Mouse (Mus musculus) left cerebral cortex, postnatal 4 days (tissue): ENCODE measurements around the gene Retsat. TPM values are rescaled to one million over a fixed set of nuclear protein-coding genes. Genes with fewer than 3 reads are reported as not detected.

Experiments
- DNase-seq: peaks from one replicate; pipeline ENCODE4 v3.0.0-alpha.2; 2022
- intact Hi-C: fragments of 180-260 bp; cut with DNase I; formaldehyde crosslinking; loops from one replicate; pipeline ENCODE4 v1.15.1; 2025
- total RNA-seq, 2 experiments: library from RNA; stranded (reverse); gene quantifications; 2 replicates each; pipeline ENCODE4 v1.2.3; 2021

Gene Retsat
- 10 to 100 TPM; 16.3 to 20.3 TPM for total RNA-seq

DNA sequence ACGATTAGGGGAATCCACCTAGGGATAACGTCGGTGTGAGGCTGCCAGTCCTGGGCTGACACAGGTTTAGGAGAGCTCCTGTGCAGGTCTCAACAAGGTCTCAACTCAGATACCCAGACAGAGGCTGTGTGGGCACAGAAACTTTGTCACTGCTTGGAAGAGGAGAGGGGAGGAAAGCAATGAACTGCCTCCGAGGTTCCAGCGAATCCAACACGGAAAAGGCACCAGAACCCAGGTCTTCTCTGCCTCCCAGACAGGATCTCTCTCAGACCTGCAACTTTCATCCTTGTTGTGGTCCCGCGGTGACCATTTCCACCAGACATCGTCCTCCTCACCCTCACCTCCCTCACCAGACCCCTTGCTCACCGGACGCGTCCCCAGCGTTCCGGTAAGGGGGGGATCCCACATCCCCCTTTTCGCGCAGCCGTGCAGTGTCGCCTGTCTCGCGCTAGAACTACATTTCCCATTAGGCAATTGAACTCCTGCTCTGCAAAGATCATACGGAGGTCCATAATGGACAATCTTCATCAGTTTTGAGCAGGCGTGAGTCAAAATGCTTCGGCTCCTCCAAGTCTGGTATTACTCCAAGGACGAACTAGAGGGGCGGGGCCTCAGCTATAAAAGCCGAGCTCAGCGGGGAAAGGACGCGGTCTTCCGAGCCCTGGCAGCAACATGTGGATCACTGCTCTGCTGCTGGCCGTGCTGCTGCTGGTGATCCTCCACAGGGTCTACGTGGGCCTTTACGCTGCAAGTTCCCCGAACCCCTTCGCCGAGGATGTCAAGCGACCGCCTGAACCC is at the start of gene Retsat, which contains the start of gene Elmod3:
TSS of gene Retsat (plus strand) at position 520 of the 798 bp plus-strand sequence.
TSS of gene Elmod3 (minus strand) at position 458 of the 798 bp plus-strand sequence.
- intact Hi-C loops = no loop called here
- peak; percentile 88 for DNase-seq

DNA sequence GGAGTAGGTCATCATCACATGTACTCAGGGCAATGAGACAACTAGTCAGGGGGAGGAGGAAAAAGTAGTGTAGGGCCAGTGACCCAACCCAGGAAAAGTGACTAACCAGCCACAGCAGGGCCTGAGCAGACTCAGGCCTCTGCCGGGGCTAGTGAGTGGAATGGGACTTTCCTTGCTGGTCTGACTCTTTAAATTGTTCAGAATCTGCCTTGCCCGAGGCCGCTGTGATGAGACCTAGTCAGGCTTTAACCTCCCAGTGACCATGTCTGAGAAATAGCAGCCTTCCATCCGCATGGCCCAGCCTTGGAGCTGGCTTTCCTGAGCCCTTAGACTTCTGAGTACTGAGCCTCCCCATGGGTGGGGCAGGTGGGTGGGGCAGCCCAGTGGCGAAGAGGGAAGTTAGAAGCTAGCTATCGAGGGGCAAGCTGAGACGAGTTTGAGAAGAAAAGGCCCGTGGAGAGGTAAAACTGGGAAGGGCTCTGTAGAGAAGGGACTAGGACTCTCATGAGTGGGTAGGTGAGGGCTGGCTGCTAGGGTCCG is 49.2 kb upstream of the Retsat start:
- DNase-seq = no peak
- intact Hi-C loops = no loop called here

DNA sequence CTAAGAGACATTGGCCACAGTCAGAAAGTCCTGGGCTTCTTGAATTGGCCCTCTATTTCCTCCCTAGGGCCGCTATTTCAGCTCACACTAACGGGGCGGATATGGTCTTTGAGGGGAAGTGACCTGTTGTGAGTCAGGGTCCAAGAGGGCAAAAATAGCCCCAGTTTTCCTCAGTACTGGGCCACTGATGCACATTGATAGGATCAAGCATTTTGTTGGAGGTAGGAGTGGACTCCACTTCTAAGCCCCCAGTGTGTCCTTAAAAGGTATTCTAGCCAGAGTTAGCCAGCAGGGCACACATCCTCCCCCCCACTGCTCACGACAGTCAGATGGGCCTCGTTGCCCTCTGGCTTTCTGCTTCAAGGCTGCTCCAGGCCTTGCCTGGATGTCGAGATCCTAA is 48.2 kb upstream of the Retsat start:
- DNase-seq = no peak
- intact Hi-C loops = no loop called here

DNA sequence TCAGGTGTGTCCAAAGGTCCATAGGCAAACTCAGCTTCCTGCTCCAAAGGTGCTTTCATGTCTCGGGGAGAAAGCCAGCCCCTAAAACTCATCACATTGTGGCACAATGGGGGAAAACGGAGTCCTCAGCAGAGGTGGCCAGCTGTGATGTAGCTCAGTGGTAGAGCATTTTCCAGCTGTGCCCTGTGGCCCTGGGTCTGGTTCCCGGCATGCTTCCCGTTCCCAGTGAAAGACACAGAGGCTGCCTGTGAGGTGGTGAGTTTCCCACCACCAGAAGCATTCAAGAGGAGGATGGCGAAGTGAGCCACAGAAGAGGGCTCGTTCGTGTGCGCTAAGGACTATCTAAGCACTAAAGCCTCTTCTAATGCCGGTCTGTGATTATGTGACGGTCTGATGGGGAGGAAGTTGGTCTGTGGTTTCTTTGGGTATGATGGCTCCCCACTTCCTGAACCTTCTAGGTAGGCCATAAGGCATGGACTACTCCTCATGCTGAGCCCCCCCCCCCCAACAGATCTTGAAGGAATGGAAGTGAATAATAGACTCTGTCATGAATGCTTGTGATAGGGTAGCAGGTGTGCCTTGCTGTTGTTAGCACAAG is 47.7 kb upstream of the Retsat start:
- DNase-seq = no peak
- intact Hi-C loops = no loop called here

- intact Hi-C loops = no loop called here
- peak; percentile 39 for DNase-seq
These were observed 45.9 kb upstream of the Retsat start for GRCm38 (mm10) chr6:72552171-72553078.

DNA sequence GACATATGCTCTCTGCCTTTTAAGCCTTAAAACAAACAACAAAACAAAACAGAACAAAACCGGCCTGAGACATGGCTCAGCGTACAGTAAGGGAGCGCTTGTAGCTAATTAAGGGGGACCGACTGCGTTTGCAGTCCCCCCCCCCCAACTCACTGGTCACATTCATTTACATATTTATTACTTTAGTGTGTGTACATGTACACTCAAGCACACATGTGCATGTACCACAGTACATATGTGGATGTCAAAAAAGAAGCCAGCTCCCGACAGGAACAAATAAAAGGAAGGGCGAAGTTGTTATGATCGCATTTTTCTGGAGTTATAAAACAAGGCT is 45.2 kb upstream of the Retsat start:
- no peak for DNase-seq
- intact Hi-C loops = no loop called here

DNA sequence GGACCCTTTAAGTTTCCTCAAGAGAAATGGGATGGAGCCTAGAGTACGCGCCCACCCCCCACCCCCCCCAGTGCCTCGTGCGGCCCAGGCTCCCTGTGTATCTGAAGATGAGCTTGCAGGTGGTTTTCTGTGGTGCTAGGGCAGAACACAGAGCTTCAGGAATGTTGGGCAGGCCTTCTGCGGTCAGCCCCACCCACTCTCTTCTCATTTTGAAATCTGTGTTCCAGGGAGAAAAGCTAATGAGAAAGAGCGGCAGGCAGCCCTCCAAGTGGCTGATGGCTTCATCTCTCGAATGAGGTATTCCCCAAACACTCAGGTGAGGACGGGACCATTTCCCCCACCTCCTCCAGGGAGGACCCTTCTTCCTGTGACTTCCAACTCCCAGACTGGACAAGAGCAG is 37.5 kb upstream of the Retsat start:
- intact Hi-C loops = no loop called here

GRCm38 (mm10) chr6:72562486-72562885 is 35.8 kb upstream of the Retsat start:
- intact Hi-C loops = no loop called here
- DNase-seq = no peak

More for the DNA sequence above, 37.5 kb upstream of the Retsat start:
- no peak for DNase-seq

GRCm38 (mm10) chr6:72562894-72563293 is 35.4 kb upstream of the Retsat start:
- intact Hi-C loops = no loop called here
- peak; percentile 25 for DNase-seq

DNA sequence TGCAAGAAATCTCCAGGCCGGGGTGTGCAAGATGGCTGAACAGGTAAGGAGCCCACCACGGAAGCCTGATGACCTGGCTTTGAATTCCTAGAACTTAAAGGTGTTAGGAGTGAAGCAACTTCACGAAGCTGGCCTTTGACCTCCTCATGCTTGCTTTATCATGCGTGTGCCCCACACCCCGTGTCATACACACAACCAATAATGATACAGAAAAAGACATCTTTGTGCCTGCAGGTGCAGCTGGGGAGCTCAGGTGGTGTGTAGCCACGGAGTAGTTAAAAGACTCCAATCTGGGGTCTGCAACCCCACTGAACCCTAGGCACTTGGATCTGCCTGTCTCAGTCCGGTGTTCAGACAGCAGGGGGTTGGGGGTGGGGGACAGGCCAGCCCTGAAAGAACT is 32.8 kb upstream of the Retsat start:
- intact Hi-C loops = no loop called here
- DNase-seq = no peak

GRCm38 (mm10) chr6:72566044-72566443 is 32.2 kb upstream of the Retsat start:
- intact Hi-C loops = no loop called here
- peak; percentile 89 for DNase-seq

DNA sequence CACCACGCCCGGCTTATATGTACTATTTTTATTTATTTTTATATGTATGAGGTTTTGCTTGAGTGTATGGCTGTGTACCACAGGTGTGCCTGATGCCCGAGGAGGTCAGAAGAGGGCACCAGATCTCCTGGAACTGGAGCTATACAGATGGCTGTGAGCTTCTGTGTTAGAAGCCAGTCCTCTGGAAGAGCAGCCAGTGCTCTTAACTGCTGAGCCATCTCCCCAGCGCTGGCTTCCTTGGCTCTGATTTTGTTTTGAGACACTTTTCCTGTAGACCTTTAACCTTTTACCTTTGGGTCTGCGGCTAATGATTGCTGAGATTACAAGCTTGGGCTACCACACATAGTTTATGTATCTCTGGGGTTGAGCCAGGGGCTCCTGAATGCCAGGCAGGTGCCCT is 30.8 kb upstream of the Retsat start:
- intact Hi-C loops = no loop called here
- no peak for DNase-seq

- intact Hi-C loops = no loop called here
- DNase-seq = no peak
These were observed 29.5 kb upstream of the Retsat start for GRCm38 (mm10) chr6:72568736-72569135.

DNA sequence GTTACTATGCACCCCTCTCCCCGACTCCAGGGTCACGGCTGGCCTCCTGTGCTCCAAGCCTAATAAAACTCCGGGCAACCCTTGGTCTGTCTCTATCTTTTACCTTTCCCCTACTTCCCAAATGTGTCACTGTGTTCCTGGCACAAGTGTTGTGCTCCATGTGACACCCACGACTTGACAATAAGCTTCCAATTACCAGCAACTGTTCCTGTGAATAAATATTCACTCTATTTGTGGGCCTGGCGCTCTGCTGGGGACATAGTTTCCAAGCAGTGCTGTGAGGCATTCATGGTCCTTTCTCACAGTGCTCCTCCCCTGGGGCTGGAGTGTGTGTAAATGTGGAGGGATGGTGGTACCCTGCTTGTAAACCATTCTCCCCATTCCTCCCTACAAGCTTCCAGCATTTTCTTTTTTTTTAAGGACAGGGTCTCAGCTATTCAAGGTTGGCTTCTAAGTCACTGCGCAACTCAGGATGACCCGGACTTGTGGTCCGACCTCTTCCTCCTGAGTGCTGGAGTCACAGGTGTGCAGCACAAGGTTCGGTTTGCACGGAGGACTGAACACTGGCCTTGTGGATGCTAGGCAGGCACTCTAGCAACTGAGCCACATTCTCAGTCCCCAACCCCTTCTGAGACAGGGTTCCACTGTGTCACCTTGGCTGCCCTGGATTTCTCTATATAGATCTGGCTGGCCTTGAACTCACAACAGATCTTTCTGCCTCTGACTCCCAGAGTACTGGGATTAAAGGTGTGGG is 27.5 kb upstream of the Retsat start:
- intact Hi-C loops = no loop called here
- DNase-seq = no peak

DNA sequence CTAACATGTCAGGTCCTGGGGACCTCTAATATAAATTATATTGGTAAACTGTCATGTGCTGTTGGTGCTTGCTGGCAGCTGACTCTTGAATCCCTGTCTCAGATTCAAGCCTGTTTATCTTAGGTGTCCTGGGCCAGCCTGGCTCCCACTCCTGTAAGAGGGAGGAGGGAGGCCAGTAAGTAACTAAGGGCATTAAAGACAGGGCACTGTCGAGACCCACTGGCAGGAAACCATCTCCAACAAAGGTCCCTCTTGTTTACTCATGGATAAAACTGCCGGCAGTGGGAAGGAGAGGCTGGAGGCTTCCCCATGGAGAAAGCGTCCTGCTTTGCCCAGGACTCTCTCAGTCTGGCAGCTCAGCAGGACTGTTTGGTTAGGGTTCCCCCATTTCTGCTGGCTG is 26.4 kb upstream of the Retsat start:
- intact Hi-C loops = no loop called here
- no peak for DNase-seq

GRCm38 (mm10) chr6:72576041-72576440 is 22.2 kb upstream of the Retsat start:
- no peak for DNase-seq
- intact Hi-C loops = no loop called here

- no peak for DNase-seq
- intact Hi-C loops = no loop called here
These were observed 16.5 kb upstream of the Retsat start for GRCm38 (mm10) chr6:72581625-72582382.

DNA sequence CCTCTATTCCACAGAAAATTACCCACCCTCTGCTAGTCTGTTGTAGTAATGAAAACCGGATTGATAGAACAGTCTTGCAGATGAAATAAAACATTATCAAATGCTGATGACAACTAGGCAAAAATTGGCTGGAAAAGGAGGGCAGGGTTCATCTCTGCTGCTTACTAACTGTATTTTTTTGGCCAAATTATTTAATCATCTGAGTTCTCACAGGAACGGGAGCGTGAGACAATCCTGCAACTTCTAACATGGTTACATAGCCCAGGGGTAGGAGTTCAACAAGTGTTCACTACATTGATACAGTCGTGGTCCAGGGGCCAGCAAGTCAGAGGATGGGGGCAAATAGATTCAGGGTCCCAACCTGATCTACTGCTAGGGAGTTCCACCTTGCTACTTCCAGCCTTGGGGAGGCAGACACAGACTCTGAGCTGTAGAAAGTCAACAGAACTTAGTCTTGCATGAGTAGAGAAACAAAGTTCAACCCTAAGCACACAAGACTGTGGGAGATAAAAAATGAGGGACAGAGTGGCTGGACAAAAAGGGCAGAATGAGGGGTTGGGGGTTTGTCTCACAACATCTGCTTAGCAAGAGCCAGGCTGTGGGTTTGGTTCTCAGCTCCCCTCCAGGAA is 14.9 kb upstream of the Retsat start:
- DNase-seq = no peak
- intact Hi-C loops = no loop called here

DNA sequence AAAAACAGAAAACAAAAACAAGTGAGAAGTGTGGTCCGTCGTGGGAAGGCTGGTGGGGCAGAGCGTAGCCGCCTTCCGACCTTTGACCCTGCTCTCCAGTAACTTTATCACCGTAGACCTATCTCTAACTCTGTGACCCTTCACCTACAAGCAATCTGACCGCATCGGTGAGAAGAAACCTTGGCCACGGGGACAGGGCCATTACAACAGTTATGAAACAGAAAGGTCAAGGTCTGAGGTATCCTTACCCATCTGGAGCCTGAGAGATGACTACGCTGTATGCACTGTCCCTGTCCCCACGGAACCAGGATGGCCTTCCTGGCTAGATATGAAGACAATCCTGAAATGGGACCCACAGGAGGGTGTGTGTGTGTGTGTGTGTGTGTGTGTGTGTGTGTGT is 14.1 kb upstream of the Retsat start:
- no peak for DNase-seq
- intact Hi-C loops = no loop called here
